Comparison of ENCODE assay signal across 24 mouse cellular contexts in genomic region chr4:47143849-47144248, GRCm38 (mm10). TPM values are rescaled to one million over a fixed set of nuclear protein-coding genes. Genes with fewer than 3 reads are reported as not detected.
"Had no signal": no experiment of that assay in that cellular context is flagged by ENCODE, and none has a peak within 500 bp of the region (broad histone marks: within the 10 kb centered on the region; RNA-seq: fewer than 3 reads in every experiment).

No protein-coding gene starts in this region.

- ATAC-seq: forebrain, embryonic 15.5 days; forebrain, postnatal 0 days; hindbrain, postnatal 0 days; intestine, embryonic 16.5 days; liver, embryonic 12.5 days had no signal

- H3K9ac ChIP-seq: forebrain, embryonic 15.5 days; forebrain, postnatal 0 days; hindbrain, embryonic 12.5 days; hindbrain, embryonic 15.5 days; kidney, embryonic 15.5 days; limb, embryonic 13.5 days; limb, embryonic 15.5 days; liver, embryonic 12.5 days; liver, embryonic 14.5 days had no signal

- H3K27me3 ChIP-seq: forebrain, embryonic 15.5 days; hindbrain, embryonic 12.5 days; hindbrain, embryonic 15.5 days; kidney, embryonic 15.5 days; limb, embryonic 13.5 days; limb, embryonic 15.5 days had no signal

- H3K9me3 ChIP-seq: forebrain, embryonic 15.5 days; heart, embryonic 10.5 days; hindbrain, embryonic 12.5 days; hindbrain, embryonic 15.5 days; kidney, embryonic 15.5 days; limb, embryonic 13.5 days; limb, embryonic 15.5 days; liver, embryonic 12.5 days had no signal

- H3K4me1 ChIP-seq: forebrain, embryonic 15.5 days; liver, embryonic 12.5 days had no signal

- H3K4me2 ChIP-seq: forebrain, embryonic 15.5 days; hindbrain, embryonic 12.5 days; hindbrain, embryonic 15.5 days; kidney, embryonic 15.5 days; limb, embryonic 13.5 days; limb, embryonic 15.5 days; liver, embryonic 12.5 days had no signal

- H3K36me3 ChIP-seq: forebrain, embryonic 15.5 days; heart, embryonic 10.5 days; hindbrain, embryonic 12.5 days; hindbrain, embryonic 15.5 days; kidney, embryonic 15.5 days; limb, embryonic 13.5 days; limb, embryonic 15.5 days; liver, embryonic 12.5 days had no signal

- H3K27ac ChIP-seq: forebrain, embryonic 15.5 days; heart, embryonic 10.5 days; hindbrain, embryonic 12.5 days; hindbrain, embryonic 15.5 days; hindbrain, postnatal 0 days; kidney, embryonic 15.5 days; kidney, postnatal 0 days; limb, embryonic 13.5 days; limb, embryonic 15.5 days; liver, embryonic 12.5 days; liver, embryonic 14.5 days had no signal

- DNase-seq: forebrain, postnatal 0 days; gastrocnemius, postnatal 14 days; gastrocnemius, postnatal 36 days; heart, postnatal 10 days; heart, postnatal 36 days; kidney, adult 11 months; kidney, adult 2 months; kidney, postnatal 25 days; layer of hippocampus, adult 9-11 months; layer of hippocampus, postnatal 36 days; left cerebral cortex, postnatal 4 days had no signal

- H3K4me3 ChIP-seq: forebrain, embryonic 15.5 days; heart, embryonic 10.5 days; hindbrain, embryonic 12.5 days; hindbrain, embryonic 15.5 days; kidney, embryonic 15.5 days; limb, embryonic 13.5 days; limb, embryonic 15.5 days; liver, embryonic 12.5 days had no signal

RNA-seq across cellular contexts. Expression of gene Galnt12, which starts 52.1 kb away (rescaled TPM):
- total RNA-seq: gastrocnemius, adult 18-20 months; gastrocnemius, postnatal 36 days had no signal
